ENCODE assay signal across 9 mouse cellular contexts in genomic region chr6:48546271-48546670, GRCm38 (mm10). TPM values are rescaled to one million over a fixed set of nuclear protein-coding genes. Genes with fewer than 3 reads are reported as not detected.
A peak's percentile ranks its signal among the peaks of the same experiment; 100 is the strongest.
DNase-seq lines count a peak whose midpoint lies in the region; ATAC-seq lines count a peak whose summit lies in the region.
"Had no signal": no experiment of that assay in that cellular context is flagged by ENCODE, and none has a peak within 500 bp of the region (broad histone marks: within the 10 kb centered on the region; RNA-seq: fewer than 3 reads in every experiment).

No protein-coding gene starts in this region.

- no peak overlapping the region for H3K4me2 ChIP-seq in hindbrain, embryonic 12.5 days (replicated peaks)

- H3K36me3 ChIP-seq in hindbrain, embryonic 10.5 days: peaks cover 9% of the 10 kb centered on the region
- H3K36me3 ChIP-seq in hindbrain, embryonic 12.5 days: peaks cover 10% of the 10 kb centered on the region; the same call in 1 of the 2 replicates

- WGBS in hindbrain, embryonic 10.5 days: 64% methylated on average over 1 of the region's 1 CpGs
- WGBS in hindbrain, embryonic 12.5 days: 52% methylated on average over 1 of the region's 1 CpGs

- H3K4me1 ChIP-seq in hindbrain, embryonic 10.5 days (replicated peaks): peaks cover 11% of the 10 kb centered on the region
- no peaks in the 10 kb centered on the region for H3K4me1 ChIP-seq in hindbrain, embryonic 12.5 days

- H3K27me3 ChIP-seq in hindbrain, embryonic 10.5 days (ENCODE audit: insufficient read depth, poor library complexity, severe bottlenecking): no peaks in the 10 kb centered on the region
- H3K27me3 ChIP-seq in hindbrain, embryonic 12.5 days: no peaks in the 10 kb centered on the region

- H3K9ac ChIP-seq in hindbrain, embryonic 12.5 days: no peak overlapping the region

- no peak for ATAC-seq in hindbrain, embryonic 12.5 days (ENCODE audit: low FRiP score)

- H3K4me3 ChIP-seq in hindbrain, embryonic 10.5 days: no peak overlapping the region
- no peak overlapping the region for H3K4me3 ChIP-seq in hindbrain, embryonic 12.5 days

- DNase-seq in hindbrain, embryonic 10.5 days (ENCODE audit: low spot score): peak; percentile 54
- DNase-seq in B cell, adult 2 months: peak; percentile 57 to 58
- peak; percentile 46 for DNase-seq in R1 (ENCODE audit: low read depth, low spot score)
- peak; percentile 71 for DNase-seq in induced T-regulatory cell, adult 2 months (ENCODE audit: low read depth)
- DNase-seq in neural tube, embryonic 10.5 days (ENCODE audit: extremely low spot score, low spot score): peak; percentile 37
- DNase-seq in urinary bladder, adult 2 months (ENCODE audit: low spot score): no peak
- no peak for DNase-seq in layer of hippocampus, adult 8-10 months (ENCODE audit: low spot score in 2 of 2)

- no peak overlapping the region for H3K27ac ChIP-seq in hindbrain, embryonic 10.5 days
- H3K27ac ChIP-seq in hindbrain, embryonic 12.5 days: no peak overlapping the region

- H3K9me3 ChIP-seq in hindbrain, embryonic 10.5 days: no peaks in the 10 kb centered on the region
- no peaks in the 10 kb centered on the region for H3K9me3 ChIP-seq in hindbrain, embryonic 12.5 days (replicated peaks)

RNA-seq across cellular contexts. Expression of gene Lrrc61, which starts 8.3 kb away (rescaled TPM):
- 16.9 and 25.2 TPM in 2 replicates for polyA plus RNA-seq in hindbrain, embryonic 10.5 days (2016; fragmentation: Nextera tagmentation; extraction: Ambion mirVana)
- 19.7 and 22.5 TPM in 2 replicates for polyA plus RNA-seq in hindbrain, embryonic 12.5 days (2016; fragmentation: Nextera tagmentation; extraction: Ambion mirVana)
- 12.3 and 13.4 TPM in 2 replicates for polyA plus RNA-seq in urinary bladder, adult 2 months (2012; rRNA removed)
- total RNA-seq in layer of hippocampus, adult 8-10 months (2022): 10 to 100 TPM; 33.0 to 38.0 (median 35.2) TPM

RNA-seq across cellular contexts. Expression of gene Atp6v0e2, which starts 8.9 kb away (rescaled TPM):
- polyA plus RNA-seq in hindbrain, embryonic 10.5 days (2016; fragmentation: Nextera tagmentation; extraction: Ambion mirVana): 45.7 and 62.2 TPM in 2 replicates
- 74.7 and 75.0 TPM in 2 replicates for polyA plus RNA-seq in hindbrain, embryonic 12.5 days (2016; fragmentation: Nextera tagmentation; extraction: Ambion mirVana)
- polyA plus RNA-seq in urinary bladder, adult 2 months (2012; rRNA removed): 50.0 and 56.9 TPM in 2 replicates
- total RNA-seq in layer of hippocampus, adult 8-10 months (2022): 100 to 1,000 TPM; 402 to 444 (median 420) TPM

RNA-seq across cellular contexts. Expression of gene Rarres2, which starts 26.3 kb away (rescaled TPM):
- polyA plus RNA-seq in hindbrain, embryonic 10.5 days (2016; fragmentation: Nextera tagmentation; extraction: Ambion mirVana): 0.42 and 1.9 TPM in 2 replicates
- 1.8 and 3.3 TPM in 2 replicates for polyA plus RNA-seq in hindbrain, embryonic 12.5 days (2016; fragmentation: Nextera tagmentation; extraction: Ambion mirVana)
- 374 and 453 TPM in 2 replicates for polyA plus RNA-seq in urinary bladder, adult 2 months (2012; rRNA removed)
- 10 to 100 TPM; 16.6 to 32.1 (median 21.9) TPM for total RNA-seq in layer of hippocampus, adult 8-10 months (2022)

RNA-seq across cellular contexts. Expression of gene Gm45021, which starts 43.1 kb away (rescaled TPM):
- not detected in 2 replicates for polyA plus RNA-seq in hindbrain, embryonic 10.5 days (2016; fragmentation: Nextera tagmentation; extraction: Ambion mirVana)
- polyA plus RNA-seq in hindbrain, embryonic 12.5 days (2016; fragmentation: Nextera tagmentation; extraction: Ambion mirVana): not detected in 2 replicates
- 0.47 and 0.56 TPM in 2 replicates for polyA plus RNA-seq in urinary bladder, adult 2 months (2012; rRNA removed)
- not detected for total RNA-seq in layer of hippocampus, adult 8-10 months (2022)
- total RNA-seq: left cerebral cortex, adult 18-20 months had no signal

RNA-seq across cellular contexts. Expression of gene Repin1, which starts 47.4 kb away (rescaled TPM):
- 55.9 and 57.2 TPM in 2 replicates for polyA plus RNA-seq in hindbrain, embryonic 10.5 days (2016; fragmentation: Nextera tagmentation; extraction: Ambion mirVana)
- polyA plus RNA-seq in hindbrain, embryonic 12.5 days (2016; fragmentation: Nextera tagmentation; extraction: Ambion mirVana): 43.1 and 43.9 TPM in 2 replicates
- polyA plus RNA-seq in urinary bladder, adult 2 months (2012; rRNA removed): 45.0 and 45.4 TPM in 2 replicates
- total RNA-seq in layer of hippocampus, adult 8-10 months (2022): 10 to 100 TPM; 46.3 to 57.9 (median 53.6) TPM

Comparison
In these comparisons a context has a peak if more than half of its experiments do, and no peak if none do; other contexts are left out.
1. DNase-seq: peak in hindbrain, embryonic 10.5 days (single experiment), B cell, adult 2 months (2 of 2), R1 (single experiment), induced T-regulatory cell, adult 2 months (single experiment) and neural tube, embryonic 10.5 days (single experiment); none in urinary bladder, adult 2 months (single experiment) and layer of hippocampus, adult 8-10 months (0 of 2).
2. RNA of gene Rarres2, which starts 26.3 kb away (polyA plus RNA-seq): 374 to 453 TPM in urinary bladder, adult 2 months; 0.42 to 1.9 TPM in hindbrain, embryonic 10.5 days and 1.8 to 3.3 TPM in hindbrain, embryonic 12.5 days; every median in the first group is over 10 times any median in the second.